Mouse (Mus musculus) liver, embryonic 15.5 days (tissue): Measurements from ENCODE around the gene Gabrg2. TPM values are rescaled to one million over a fixed set of nuclear protein-coding genes. Genes with fewer than 3 reads are reported as not detected.

Experiments used
- ATAC-seq: fragments of 200-750 bp; cut with Nextera tagmentation; 2 replicates; pipeline ENCODE4 v1.8.0; 2017; ENCODE audit warnings: moderate number of reproducible peaks, mild to moderate bottlenecking, moderate library complexity; ENCODE audit not compliant: insufficient read depth
- H3K27ac ChIP-seq: fragments of 300-500 bp; sonication (generic); replicated peaks from 2 replicates; pipeline ENCODE4 v1.5.1; 2015; ENCODE audit warnings: mild to moderate bottlenecking, inconsistent platforms
- H3K27me3 ChIP-seq: fragments of 300-500 bp; sonication (generic); 2 replicates; pipeline ENCODE4 v1.6.1; 2015; ENCODE audit warnings: mild to moderate bottlenecking, inconsistent platforms
- H3K36me3 ChIP-seq: fragments of 300-500 bp; sonication (generic); replicated peaks from 2 replicates; pipeline ENCODE4 v1.6.1; 2015; ENCODE audit warnings: moderate library complexity, mild to moderate bottlenecking, inconsistent platforms
- H3K4me1 ChIP-seq: fragments of 300-500 bp; sonication (generic); replicated peaks from 2 replicates; pipeline ENCODE4 v1.6.1; 2015; ENCODE audit warnings: inconsistent platforms
- H3K4me2 ChIP-seq: fragments of 300-500 bp; sonication (generic); 2 replicates; pipeline ENCODE4 v1.6.1; 2015; ENCODE audit warnings: moderate library complexity, mild to moderate bottlenecking, inconsistent platforms
- H3K4me3 ChIP-seq: fragments of 300-500 bp; sonication (generic); replicated peaks from 2 replicates; pipeline ENCODE4 v1.5.1; 2015; ENCODE audit warnings: mild to moderate bottlenecking, inconsistent platforms
- H3K9ac ChIP-seq: fragments of 300-500 bp; sonication (generic); 2 replicates; pipeline ENCODE4 v1.6.1; 2015; ENCODE audit warnings: moderate library complexity, mild to moderate bottlenecking, inconsistent platforms
- H3K9me3 ChIP-seq: fragments of 300-500 bp; sonication (generic); replicated peaks from 2 replicates; pipeline ENCODE4 v1.6.1; 2016; ENCODE audit warnings: inconsistent platforms
- WGBS: fragments of 180-500 bp; shearing (Covaris S2); methylation state at CpG from one replicate; pipeline ENCODE4 v1.1.7; 2015; ENCODE audit warnings: mixed read lengths; ENCODE audit not compliant: insufficient replicate concordance; 5-methylcytosine and 5-hydroxymethylcytosine counted together
- polyA plus RNA-seq: library from polyadenylated mRNA; unstranded; fragments of >200 nt; fragmentation: Nextera tagmentation; extraction: Ambion mirVana; gene quantifications from 2 replicates; pipeline ENCODE4 v1.2.1, GENCODE M21; 2015

Gene Gabrg2
- 0.02 TPM in 1 of 2 replicates, not detected in the other for polyA plus RNA-seq

- no peak for ATAC-seq
Observed at GRCm38 (mm10) chr11:42000190-42001098, at the start of gene Gabrg2. TSS of gene Gabrg2 (minus strand) at chr11:42000857.

GRCm38 (mm10) chr11:42048201-42048600, 47.5 kb upstream of the Gabrg2 start:
- no peaks in the 10 kb centered on the region for H3K36me3 ChIP-seq
- H3K27me3 ChIP-seq = no peaks in the 10 kb centered on the region

More at GRCm38 (mm10) chr11:42000190-42001098, at the start of gene Gabrg2:
- 11% methylated on average over 20 of the region's 20 CpGs for WGBS
- Histone ChIP-seq H3K9me3 (no peaks in the 10 kb centered on the region), H3K4me3 (no peak within 1 kb of the TSS), H3K27ac (no peak within 1 kb of the TSS), H3K9ac (no peak within 1 kb of the TSS), H3K27me3 (no peaks in the 10 kb centered on the region), H3K36me3 (no peaks in the 10 kb centered on the region), H3K4me1 (no peaks in the 10 kb centered on the region), H3K4me2 (no peak within 1 kb of the TSS)

GRCm38 (mm10) chr11:41999468-41999881, 1.2 kb downstream of the Gabrg2 start:
- Histone ChIP-seq H3K4me1 (no peaks in the 10 kb centered on the region), H3K27ac (no peak overlapping the region), H3K36me3 (no peaks in the 10 kb centered on the region), H3K27me3 (no peaks in the 10 kb centered on the region), H3K9me3 (no peaks in the 10 kb centered on the region), H3K9ac (no peak overlapping the region), H3K4me3 (no peak overlapping the region), H3K4me2 (no peak overlapping the region)
- ATAC-seq = no peak
- 0% methylated on average over 7 of the region's 7 CpGs for WGBS

More at GRCm38 (mm10) chr11:42048201-42048600, 47.5 kb upstream of the Gabrg2 start:
- Histone ChIP-seq H3K4me1 (no peaks in the 10 kb centered on the region), H3K9me3 (no peaks in the 10 kb centered on the region), H3K4me3 (no peak overlapping the region), H3K27ac (no peak overlapping the region), H3K4me2 (no peak overlapping the region), H3K9ac (no peak overlapping the region)
- ATAC-seq = no peak

GRCm38 (mm10) chr11:41980152-41980551, 20.5 kb downstream of the Gabrg2 start:
- H3K27me3 ChIP-seq = no peaks in the 10 kb centered on the region
- no peak overlapping the region for H3K4me2 ChIP-seq
- no peaks in the 10 kb centered on the region for H3K4me1 ChIP-seq
- H3K36me3 ChIP-seq = no peaks in the 10 kb centered on the region
- H3K4me3 ChIP-seq = no peak overlapping the region
- no peak overlapping the region for H3K27ac ChIP-seq
- no peaks in the 10 kb centered on the region for H3K9me3 ChIP-seq
- H3K9ac ChIP-seq = no peak overlapping the region
- no peak for ATAC-seq
- WGBS = 57% methylated on average over 6 of the region's 6 CpGs

GRCm38 (mm10) chr11:41968595-41968994, 32.1 kb downstream of the Gabrg2 start:
- H3K4me1 ChIP-seq = no peaks in the 10 kb centered on the region
- no peaks in the 10 kb centered on the region for H3K9me3 ChIP-seq
- no peak for ATAC-seq
- no peak overlapping the region for H3K4me3 ChIP-seq
- no peak overlapping the region for H3K9ac ChIP-seq
- no peaks in the 10 kb centered on the region for H3K27me3 ChIP-seq
- H3K27ac ChIP-seq = no peak overlapping the region
- no peak overlapping the region for H3K4me2 ChIP-seq
- H3K36me3 ChIP-seq = no peaks in the 10 kb centered on the region

GRCm38 (mm10) chr11:41962706-41963105, 38.0 kb downstream of the Gabrg2 start:
- WGBS = 67% methylated on average over 8 of the region's 8 CpGs
- Histone ChIP-seq H3K4me2 (no peak overlapping the region), H3K27me3 (no peaks in the 10 kb centered on the region), H3K4me1 (no peaks in the 10 kb centered on the region), H3K9me3 (no peaks in the 10 kb centered on the region), H3K27ac (no peak overlapping the region), H3K36me3 (no peaks in the 10 kb centered on the region), H3K9ac (no peak overlapping the region), H3K4me3 (no peak overlapping the region)
- ATAC-seq = no peak

GRCm38 (mm10) chr11:41953550-41953949, 47.1 kb downstream of the Gabrg2 start:
- 57% methylated on average over 2 of the region's 2 CpGs for WGBS

GRCm38 (mm10) chr11:41951898-41952297, 48.8 kb downstream of the Gabrg2 start:
- no peak overlapping the region for H3K4me2 ChIP-seq
- H3K27ac ChIP-seq = no peak overlapping the region
- WGBS = 43% methylated on average over 3 of the region's 3 CpGs
- no peaks in the 10 kb centered on the region for H3K9me3 ChIP-seq
- no peaks in the 10 kb centered on the region for H3K4me1 ChIP-seq
- no peaks in the 10 kb centered on the region for H3K27me3 ChIP-seq
- no peak overlapping the region for H3K9ac ChIP-seq
- no peak overlapping the region for H3K4me3 ChIP-seq
- no peaks in the 10 kb centered on the region for H3K36me3 ChIP-seq
- ATAC-seq = no peak

More at GRCm38 (mm10) chr11:41953550-41953949, 47.1 kb downstream of the Gabrg2 start:
- no peaks in the 10 kb centered on the region for H3K4me1 ChIP-seq
- no peak overlapping the region for H3K4me2 ChIP-seq
- no peak overlapping the region for H3K4me3 ChIP-seq
- no peaks in the 10 kb centered on the region for H3K27me3 ChIP-seq
- H3K36me3 ChIP-seq = no peaks in the 10 kb centered on the region
- no peak for ATAC-seq
- H3K9me3 ChIP-seq = no peaks in the 10 kb centered on the region
- no peak overlapping the region for H3K27ac ChIP-seq
- no peak overlapping the region for H3K9ac ChIP-seq

GRCm38 (mm10) chr11:41945471-41945870, 55.2 kb downstream of the Gabrg2 start:
- Histone ChIP-seq H3K27me3 (no peaks in the 10 kb centered on the region), H3K36me3 (no peaks in the 10 kb centered on the region), H3K4me1 (no peaks in the 10 kb centered on the region), H3K27ac (no peak overlapping the region), H3K9me3 (no peaks in the 10 kb centered on the region), H3K4me3 (no peak overlapping the region), H3K9ac (no peak overlapping the region), H3K4me2 (no peak overlapping the region)
- 60% methylated on average over 5 of the region's 5 CpGs for WGBS
- ATAC-seq = no peak

- H3K36me3 ChIP-seq = no peaks in the 10 kb centered on the region
- WGBS = 54% methylated on average over 2 of the region's 2 CpGs
- H3K4me3 ChIP-seq = no peak overlapping the region
- ATAC-seq = no peak
- no peaks in the 10 kb centered on the region for H3K9me3 ChIP-seq
- H3K4me2 ChIP-seq = no peak overlapping the region
- no peak overlapping the region for H3K27ac ChIP-seq
- H3K9ac ChIP-seq = no peak overlapping the region
- H3K4me1 ChIP-seq = no peaks in the 10 kb centered on the region
- H3K27me3 ChIP-seq = no peaks in the 10 kb centered on the region
Observed at GRCm38 (mm10) chr11:41937979-41938378, 62.7 kb downstream of the Gabrg2 start.

- no peak overlapping the region for H3K27ac ChIP-seq
- ATAC-seq = no peak
- H3K9ac ChIP-seq = no peak overlapping the region
- H3K36me3 ChIP-seq = no peaks in the 10 kb centered on the region
- H3K4me2 ChIP-seq = no peak overlapping the region
- no peaks in the 10 kb centered on the region for H3K27me3 ChIP-seq
- no peak overlapping the region for H3K4me3 ChIP-seq
- no peaks in the 10 kb centered on the region for H3K9me3 ChIP-seq
- no peaks in the 10 kb centered on the region for H3K4me1 ChIP-seq
Observed at GRCm38 (mm10) chr11:41918864-41919263, 81.8 kb downstream of the Gabrg2 start.

GRCm38 (mm10) chr11:41914066-41914465, 86.6 kb downstream of the Gabrg2 start:
- Histone ChIP-seq H3K27ac (no peak overlapping the region), H3K4me2 (no peak overlapping the region), H3K4me3 (no peak overlapping the region), H3K27me3 (no peaks in the 10 kb centered on the region), H3K36me3 (no peaks in the 10 kb centered on the region), H3K4me1 (no peaks in the 10 kb centered on the region), H3K9ac (no peak overlapping the region), H3K9me3 (no peaks in the 10 kb centered on the region)
- no peak for ATAC-seq
- WGBS = 57% methylated on average over 6 of the region's 6 CpGs
